Mouse (Mus musculus): Measurements from ENCODE around the gene Cd200r2. TPM values are rescaled to one million over a fixed set of nuclear protein-coding genes. Genes with fewer than 3 reads are reported as not detected.
"Not testable (repeated sequence)": the region's sequence is repeated elsewhere in the genome, so short reads cannot be mapped to it uniquely, and the experiment has no call there.

Gene Cd200r2
- total RNA-seq (2021), result not detected

DNA sequence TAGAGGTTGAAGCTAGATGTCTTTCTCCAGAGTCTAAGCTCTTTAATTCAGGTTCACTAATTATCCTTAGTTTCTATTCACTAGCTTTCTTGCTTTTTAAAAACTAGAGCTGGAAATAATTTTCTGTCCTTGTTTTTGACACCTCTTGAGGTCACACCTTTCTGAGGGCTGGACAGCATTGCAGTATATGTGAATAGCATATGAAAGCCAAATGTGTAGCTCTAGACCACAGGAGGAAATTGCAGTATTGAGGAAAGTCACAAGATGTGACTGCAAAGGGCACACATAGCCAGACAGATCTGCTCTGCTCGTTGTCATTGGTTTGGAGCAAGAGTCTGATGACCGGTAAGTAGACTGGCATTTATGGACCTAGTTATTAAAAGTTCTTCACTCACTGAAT is at the start of gene Cd200r2:
Gene Cd200r2 (plus strand): TSS at position 301 of the 400 bp plus-strand sequence.
- DNase-seq, result no peak
- intact Hi-C loops (cut with DNase I), result no loop called here

- no peak for DNase-seq
- intact Hi-C loops (cut with DNase I), result no loop called here
Measured at GRCm38 (mm10) chr16:44818010-44818409, 48.9 kb upstream of the Cd200r2 start.

GRCm38 (mm10) chr16:44820545-44820944 is 46.4 kb upstream of the Cd200r2 start:
- intact Hi-C loops (cut with DNase I), result no loop called here
- DNase-seq, result no peak

DNA sequence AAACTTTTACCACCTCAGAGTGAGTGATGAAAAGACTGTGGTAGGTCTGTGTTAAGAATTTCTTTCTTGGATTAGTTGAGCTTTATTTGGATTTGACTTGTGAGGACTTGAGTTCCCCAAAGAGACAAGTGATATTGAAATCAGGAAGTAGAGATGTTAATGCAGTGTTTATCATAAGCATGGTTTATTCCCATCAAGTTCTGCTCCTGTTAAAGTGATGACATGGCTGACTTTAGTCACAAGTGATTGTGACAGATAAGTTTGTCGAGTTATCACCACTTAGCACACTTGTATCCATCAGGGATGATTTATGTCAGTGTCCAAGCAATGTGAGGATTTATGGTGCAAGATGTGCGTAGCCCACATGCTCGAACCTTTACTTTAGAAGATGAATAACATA is 34.6 kb upstream of the Cd200r2 start:
- intact Hi-C loops (cut with DNase I), result no loop called here
- no peak for DNase-seq

- DNase-seq; intact Hi-C loops (cut with DNase I): not testable (repeated sequence)
Measured at GRCm38 (mm10) chr16:44833189-44833588, 33.7 kb upstream of the Cd200r2 start.

DNA sequence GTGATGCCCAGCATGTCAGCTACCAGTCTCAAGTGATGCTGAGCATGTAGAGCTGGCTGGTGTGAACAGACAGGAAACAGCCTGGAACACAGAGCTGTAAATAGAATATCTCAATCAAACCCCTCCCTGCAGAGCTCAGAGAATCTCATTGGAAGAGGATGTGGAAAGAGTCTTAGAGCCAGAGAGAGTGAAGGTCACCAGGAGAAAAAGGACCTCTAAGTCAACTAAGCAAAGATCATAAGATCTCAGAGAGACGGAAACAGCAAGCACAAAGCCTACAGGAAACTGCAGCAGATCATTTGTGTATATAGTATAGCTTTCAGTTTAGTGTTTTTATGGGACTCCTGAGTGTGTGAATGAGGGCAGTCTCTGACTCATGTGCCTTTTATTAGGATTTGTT is 8.3 kb downstream of the Cd200r2 start:
- DNase-seq, result no peak
- intact Hi-C loops (cut with DNase I), result no loop called here

- intact Hi-C loops (cut with DNase I), result no loop called here
- no peak for DNase-seq
Measured at GRCm38 (mm10) chr16:44876625-44877024, 9.7 kb downstream of the Cd200r2 start.

GRCm38 (mm10) chr16:44877595-44877994 is 10.7 kb downstream of the Cd200r2 start:
- intact Hi-C loops (cut with DNase I), result no loop called here
- no peak for DNase-seq

GRCm38 (mm10) chr16:44890814-44891213 is 23.9 kb downstream of the Cd200r2 start:
- intact Hi-C loops (cut with DNase I), result no loop called here
- no peak for DNase-seq

GRCm38 (mm10) chr16:44932016-44932415 is 65.1 kb downstream of the Cd200r2 start:
- no peak for DNase-seq
- intact Hi-C loops (cut with DNase I), result no loop called here

DNA sequence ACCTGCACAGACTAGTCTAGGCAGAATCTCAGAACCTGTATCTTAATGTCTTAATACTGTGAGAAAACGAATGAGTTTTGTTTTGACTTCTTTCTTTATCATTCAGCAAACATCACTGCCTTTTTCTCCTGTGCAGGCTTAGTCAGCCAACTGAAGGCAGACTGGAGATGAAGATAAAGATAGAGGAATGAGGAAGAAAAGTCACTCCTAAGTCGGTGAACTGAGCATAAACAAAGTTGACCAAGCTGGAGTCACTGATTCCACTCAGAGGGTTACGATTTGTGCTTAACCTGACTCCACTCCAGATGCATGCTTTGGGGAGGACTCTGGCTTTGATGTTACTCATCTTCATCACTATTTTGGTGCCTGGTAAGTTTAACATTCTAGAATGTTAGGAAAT is 76.6 kb downstream of the Cd200r2 start, which contains the start of gene Cd200r3:
Gene Cd200r3 (plus strand): TSS at position 211 of the 400 bp plus-strand sequence.
- intact Hi-C loops (cut with DNase I), result no loop called here
- DNase-seq, result no peak

DNA sequence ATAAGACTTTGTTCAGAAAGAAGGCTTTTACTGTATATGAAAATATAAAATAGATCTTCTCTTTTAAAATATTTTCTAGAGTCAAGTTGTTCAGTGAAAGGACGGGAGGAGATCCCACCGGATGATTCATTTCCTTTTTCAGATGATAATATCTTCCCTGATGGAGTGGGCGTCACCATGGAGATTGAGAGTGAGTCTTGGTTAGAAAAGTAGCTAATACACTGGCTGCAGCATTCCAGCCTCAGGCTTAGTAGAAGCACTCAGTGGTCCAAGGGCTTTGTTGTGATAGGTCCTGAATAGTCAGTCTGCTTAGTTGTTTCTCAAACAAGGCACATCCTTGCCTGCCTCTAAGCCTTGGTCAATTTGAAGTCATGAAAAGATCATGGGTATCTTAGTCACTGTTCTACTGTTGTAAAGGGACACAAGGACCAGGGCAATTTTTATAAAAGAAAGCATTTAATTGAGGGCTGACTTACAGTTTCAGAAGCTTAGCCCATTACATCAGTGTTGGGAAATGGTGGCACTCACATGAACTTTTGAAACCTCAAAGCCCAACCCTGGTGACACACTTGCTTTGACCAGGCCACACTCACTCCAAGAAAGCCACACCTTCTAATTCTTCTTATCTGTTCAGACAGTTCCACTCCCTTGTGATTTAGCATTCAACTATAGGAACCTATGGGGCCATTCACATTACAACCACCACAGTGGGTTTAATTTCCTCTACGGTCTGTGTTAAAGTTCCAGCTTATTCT is 84.6 kb downstream of the Cd200r2 start:
- peak in 1 of 2 experiments; percentile 16 for DNase-seq
- intact Hi-C loops (cut with DNase I), result loop anchor here (10.0 kb wide), 1 partner anchor 167 kb away; no protein-coding TSS in a partner anchor

- intact Hi-C loops (cut with DNase I), result loop anchor here (2.0 kb wide), 1 partner anchor 129 kb away; no protein-coding TSS in a partner anchor
- DNase-seq, result no peak
Measured at GRCm38 (mm10) chr16:44962296-44962695, 95.4 kb downstream of the Cd200r2 start.

DNA sequence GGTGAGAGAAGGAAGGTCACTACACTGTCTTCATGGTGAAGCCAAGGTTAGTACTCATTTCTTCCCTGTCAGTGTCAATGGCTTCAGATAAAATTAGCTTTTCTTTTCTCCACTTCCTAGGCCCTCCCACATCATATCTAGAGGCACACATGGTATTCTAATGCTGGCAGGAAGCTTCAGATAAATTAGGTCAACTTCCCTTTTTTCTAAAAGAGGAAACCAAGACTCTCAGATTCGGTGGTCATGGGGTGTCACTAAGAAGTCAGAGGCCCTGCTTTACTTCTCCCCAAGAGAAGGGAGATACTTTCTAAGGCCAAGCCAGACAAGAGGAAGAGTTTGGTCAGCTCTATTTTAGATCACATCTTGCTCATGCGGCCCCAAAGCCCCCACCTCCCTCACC is 95.9 kb downstream of the Cd200r2 start:
- DNase-seq, result peak; percentile 21 to 25
- intact Hi-C loops (cut with DNase I), result loop anchor here (2.0 kb wide), 1 partner anchor 128 kb away; no protein-coding TSS in a partner anchor

DNA sequence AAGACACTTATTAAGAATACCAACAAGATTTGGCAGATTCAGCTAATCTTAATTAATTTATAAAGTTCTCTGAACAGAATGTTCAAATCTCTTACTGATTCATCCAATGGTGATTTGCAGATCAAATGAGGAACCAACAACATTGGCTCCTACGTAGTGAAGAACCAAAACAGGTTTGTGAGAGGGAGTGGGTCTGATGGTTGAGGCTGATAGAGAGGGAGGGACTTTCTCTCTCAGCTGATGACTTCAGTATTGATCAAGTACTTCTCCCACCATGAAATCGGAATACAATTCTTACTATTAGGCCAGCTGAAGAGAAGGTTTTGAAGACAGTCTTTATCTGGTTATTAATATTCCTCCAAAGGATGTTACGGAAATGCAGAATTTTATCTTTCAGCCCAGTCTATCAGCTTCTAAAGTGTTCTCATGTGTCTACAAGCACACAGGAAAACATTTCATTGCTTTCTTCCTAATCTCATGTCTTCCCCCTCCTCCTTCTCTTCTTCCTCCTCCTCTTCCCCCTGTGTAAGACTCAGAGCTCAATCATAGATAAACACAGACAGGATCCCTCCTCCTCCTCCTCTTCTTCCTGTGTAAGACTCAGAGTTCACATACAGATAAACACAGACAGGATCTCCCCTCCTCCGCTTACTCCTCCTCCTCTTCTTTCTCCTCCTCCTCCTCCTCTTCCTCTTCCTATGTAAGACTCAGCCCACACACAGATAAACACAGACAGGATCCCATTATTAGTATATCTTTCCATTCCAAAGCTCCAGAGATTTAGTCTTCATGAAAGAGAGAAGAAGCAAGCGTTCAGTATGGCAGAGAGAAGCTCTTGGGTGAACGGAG is 97.9 kb downstream of the Cd200r2 start:
- DNase-seq, result no peak
- intact Hi-C loops (cut with DNase I), result no loop called here

- intact Hi-C loops (cut with DNase I), result no loop called here
- DNase-seq, result no peak
Measured at GRCm38 (mm10) chr16:44965428-44965827, 98.5 kb downstream of the Cd200r2 start.

Other genes with a start within 250 kb of the Cd200r2 start
- gene Nepro, start 142.8 kb upstream of the Cd200r2 start, total RNA-seq (2021), result 1 to 10 TPM; 5.4 to 5.9 TPM
- 10 to 100 TPM; 13.3 to 13.8 TPM for gene Gtpbp8, start 120.7 kb upstream of the Cd200r2 start, total RNA-seq (2021)
- gene Cd200r1, start 101.4 kb upstream of the Cd200r2 start, total RNA-seq (2021), result under 1 TPM; 0.20 to 0.50 TPM
- not detected for gene Cd200r4, start 55.4 kb upstream of the Cd200r2 start, total RNA-seq (2021)
- gene Cd200r3, start 76.6 kb downstream of the Cd200r2 start, total RNA-seq (2021), result not detected
- gene Ccdc80, start 226.3 kb downstream of the Cd200r2 start, total RNA-seq (2021), result 100 to 1,000 TPM; 123 to 128 TPM